Mouse (Mus musculus) layer of hippocampus, postnatal 36 days (tissue): ENCODE data around the gene Zfp777. TPM values are rescaled to one million over a fixed set of nuclear protein-coding genes. Genes with fewer than 3 reads are reported as not detected.

Experiments used
- DNase-seq, 2 experiments: peaks; one replicate each; pipeline ENCODE4 v3.0.0; 2022
- microRNA-seq, 2 experiments: library from miRNA; unstranded; fragments of <30 nt; microRNA quantifications; one replicate each; pipeline ENCODE4 v1.2.0; 2021
- total RNA-seq, 2 experiments: library from RNA; stranded (reverse); gene quantifications; 2 replicates each; pipeline ENCODE4 v1.2.3; 2021

The Zfp777 gene
- total RNA-seq, 2 experiments from 2014 or later = 33.0 to 35.1 TPM

DNA sequence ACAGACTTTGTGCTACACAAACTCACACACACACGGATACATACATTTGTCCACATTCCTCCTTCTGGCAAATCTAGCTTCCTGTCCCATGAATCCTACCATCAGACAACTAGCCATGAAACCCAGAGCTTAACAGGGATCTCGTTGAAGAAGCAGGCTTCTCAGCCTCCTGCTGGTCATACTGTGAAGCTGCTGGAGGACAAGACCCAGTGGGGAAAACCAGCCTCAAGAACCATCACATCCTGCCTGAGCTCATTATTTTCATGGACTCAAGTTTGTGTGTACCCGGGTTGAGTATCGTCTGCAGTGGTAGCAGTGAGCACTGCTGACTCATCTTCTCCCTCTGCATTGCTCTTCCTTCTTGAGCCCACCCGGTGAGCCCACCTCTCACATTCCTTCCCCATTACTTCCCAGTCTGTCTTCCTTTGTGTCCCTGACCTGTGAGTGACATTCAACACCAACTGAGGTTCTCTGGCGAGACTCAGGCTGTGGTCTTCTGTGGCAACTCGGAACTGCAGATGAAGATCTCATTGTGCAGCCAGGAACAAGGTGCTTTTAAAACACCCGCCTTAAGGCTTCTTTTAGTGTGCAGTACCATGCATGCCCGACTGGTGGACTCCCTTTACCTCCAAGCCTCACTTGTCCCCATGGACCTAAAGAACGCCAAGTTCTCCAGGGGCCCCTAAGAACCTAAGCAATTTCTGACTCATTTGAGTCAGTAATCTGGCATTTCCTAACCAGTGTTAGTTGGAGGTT lies 22.6 kb downstream of the Zfp777 start:
- DNase-seq = no peak

GRCm38 (mm10) chr6:48024994-48025345 lies 23.7 kb downstream of the Zfp777 start:
- no peak for DNase-seq

DNA sequence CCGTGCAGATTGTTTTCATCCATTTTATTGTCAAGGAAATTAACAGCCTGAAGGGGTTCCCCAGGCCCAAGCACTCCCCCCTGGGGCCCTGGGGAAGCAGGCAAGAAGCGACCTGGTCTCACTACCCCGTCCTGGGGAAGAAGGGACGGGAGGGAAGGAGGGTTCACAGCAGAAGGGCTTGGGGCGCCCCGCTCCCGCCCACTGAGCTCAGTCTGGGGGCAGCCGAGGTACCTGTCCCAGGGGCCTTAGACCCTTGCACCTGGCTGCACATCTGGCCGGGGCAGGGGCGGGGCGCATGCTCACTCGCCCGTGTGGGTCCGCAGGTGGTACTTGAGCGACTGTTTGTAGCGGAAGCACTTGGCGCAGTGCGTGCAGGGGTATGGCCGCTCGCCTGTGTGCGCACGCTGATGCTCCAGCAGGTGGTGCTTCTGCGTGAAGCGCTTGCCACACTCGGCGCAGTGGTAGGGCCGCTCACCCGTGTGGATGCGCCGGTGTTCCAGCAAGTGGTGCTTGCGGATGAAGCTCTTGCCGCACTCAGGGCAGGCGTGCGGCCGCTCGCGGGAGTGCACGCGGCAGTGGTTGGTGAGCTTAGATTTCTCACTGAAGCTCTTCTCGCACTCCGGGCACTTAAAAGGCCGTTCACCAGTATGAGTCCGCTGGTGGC lies 24.2 kb downstream of the Zfp777 start:
- DNase-seq = peak in 1 of 2 experiments; percentile 24

GRCm38 (mm10) chr6:48022672-48023071 lies 26.0 kb downstream of the Zfp777 start:
- no peak for DNase-seq

GRCm38 (mm10) chr6:48021678-48022077 lies 27.0 kb downstream of the Zfp777 start:
- no peak for DNase-seq

DNA sequence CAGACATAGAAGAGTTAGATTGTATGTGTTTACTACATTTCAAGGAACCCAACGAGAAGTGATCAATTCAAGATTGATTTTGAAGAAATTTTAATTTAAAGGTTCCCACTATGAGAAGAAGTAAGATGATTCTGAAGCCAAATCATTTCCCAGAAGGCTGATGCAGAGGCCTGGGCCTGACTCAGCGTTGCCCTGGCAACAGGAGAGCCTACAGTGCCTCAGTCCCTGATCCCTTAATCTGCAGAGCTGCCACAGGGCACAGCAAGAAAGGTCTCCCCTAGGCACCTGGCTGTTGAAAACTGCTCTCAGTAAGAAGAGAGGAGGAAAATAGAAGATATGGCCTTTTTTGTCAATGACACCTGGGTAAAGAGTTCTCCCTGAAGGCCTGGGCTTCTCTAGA lies 28.7 kb downstream of the Zfp777 start:
- peak in 1 of 2 experiments; percentile 23 for DNase-seq

DNA sequence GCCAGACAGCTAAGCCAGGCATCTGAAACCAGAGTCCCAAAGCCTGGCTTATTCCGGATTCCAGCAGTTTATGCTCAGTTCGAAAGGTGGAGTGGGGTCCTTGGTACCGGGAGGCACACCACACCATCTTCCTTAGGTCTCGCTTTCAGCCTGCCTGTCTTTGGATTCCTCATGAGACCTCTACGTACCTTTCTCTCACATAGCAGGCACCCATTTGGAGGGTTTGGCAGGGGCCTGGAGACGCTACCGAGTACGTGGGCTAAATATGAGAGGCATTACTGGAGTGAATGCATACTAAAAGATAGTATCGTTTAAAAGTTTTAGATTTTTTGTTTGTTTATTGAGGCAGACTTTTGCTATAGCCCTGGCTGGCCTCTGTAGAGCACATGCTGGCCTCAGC lies 31.9 kb downstream of the Zfp777 start:
- no peak for DNase-seq

DNA sequence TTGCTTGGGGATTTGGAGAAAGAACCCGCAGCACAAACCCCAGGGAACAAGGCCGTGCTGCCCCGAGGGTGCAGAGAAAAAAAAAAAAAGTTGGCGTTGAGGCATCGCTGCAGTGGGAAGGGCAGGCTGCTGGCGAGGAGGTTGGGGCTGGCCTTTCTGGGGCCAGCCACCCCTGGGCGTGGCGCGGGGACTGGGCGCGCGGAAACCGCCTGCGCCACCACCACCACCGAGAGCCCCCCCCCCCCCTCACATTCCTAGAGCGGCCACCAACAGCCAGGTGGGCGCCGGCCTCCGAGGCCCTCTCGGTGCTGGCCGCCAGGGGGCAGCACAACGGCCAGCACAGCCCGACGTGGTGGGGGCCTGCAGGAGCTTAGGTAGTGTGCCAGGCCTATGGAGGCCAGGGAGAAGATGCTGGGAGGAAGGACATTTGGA lies 32.6 kb downstream of the Zfp777 start:
- peak in 1 of 2 experiments; percentile 25 for DNase-seq

GRCm38 (mm10) chr6:48010727-48011126 lies 38.0 kb downstream of the Zfp777 start:
- no peak for DNase-seq

DNA sequence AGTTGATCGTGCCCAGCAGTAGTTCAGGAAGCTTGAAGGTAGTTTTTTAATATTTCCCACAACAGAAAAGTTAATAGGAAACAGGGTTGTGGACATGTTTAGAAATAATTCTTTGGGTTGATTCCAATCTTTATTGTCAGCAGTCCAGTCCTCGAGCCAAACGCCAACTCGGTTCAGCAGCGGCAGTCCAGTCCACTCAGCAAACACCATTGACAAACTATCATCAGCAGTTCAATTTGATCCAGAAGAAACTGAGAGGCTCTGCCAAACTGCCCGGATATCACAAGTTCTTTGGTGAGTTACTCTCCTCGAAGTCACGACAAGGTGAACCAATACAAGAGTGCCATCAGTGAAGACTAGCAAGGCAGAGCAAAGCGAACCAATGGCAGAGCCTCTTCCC lies 53.0 kb downstream of the Zfp777 start:
- no peak for DNase-seq

- DNase-seq = no peak
Observed at GRCm38 (mm10) chr6:47983936-47984335, 64.8 kb downstream of the Zfp777 start.

- DNase-seq = peak; percentile 76 to 80
Observed at GRCm38 (mm10) chr6:47978897-47979368, 69.8 kb downstream of the Zfp777 start.

- DNase-seq = no peak
Observed at GRCm38 (mm10) chr6:47974599-47974998, 74.1 kb downstream of the Zfp777 start.

Small RNA genes within 50 kb of the gene (microRNA-seq; reads per million reads assigned to microRNA genes)
- 0 reads per million in 2 experiments for gene Gm24563

Other genes starting within 250 kb of the Zfp777 start
- gene Pdia4, start 235.5 kb downstream of the Zfp777 start, total RNA-seq = 10 to 100 TPM; 76.7 to 99.9 TPM
- 1 to 10 TPM; 5.3 to 7.3 TPM for gene Zfp786, start 218.0 kb downstream of the Zfp777 start, total RNA-seq
- gene Zfp398, start 213.2 kb downstream of the Zfp777 start, total RNA-seq = 10 to 100 TPM; 20.9 to 24.4 TPM
- 10 to 100 TPM; 13.1 to 15.8 TPM for gene Zfp282, start 171.7 kb downstream of the Zfp777 start, total RNA-seq
- gene Zfp212, start 128.4 kb downstream of the Zfp777 start, total RNA-seq = 10 to 100 TPM; 18.0 to 22.3 TPM
- 10 to 100 TPM; 20.2 to 21.9 TPM for gene Zfp956, start 95.5 kb downstream of the Zfp777 start, total RNA-seq
- 10 to 100 TPM; 29.4 to 33.1 TPM for gene Zfp746, start 37.7 kb upstream of the Zfp777 start, total RNA-seq